Mouse (Mus musculus): ENCODE data around the gene St6galnac1.
A peak's percentile ranks its signal among the peaks of the same experiment; 100 is the strongest.

The St6galnac1 gene

DNA sequence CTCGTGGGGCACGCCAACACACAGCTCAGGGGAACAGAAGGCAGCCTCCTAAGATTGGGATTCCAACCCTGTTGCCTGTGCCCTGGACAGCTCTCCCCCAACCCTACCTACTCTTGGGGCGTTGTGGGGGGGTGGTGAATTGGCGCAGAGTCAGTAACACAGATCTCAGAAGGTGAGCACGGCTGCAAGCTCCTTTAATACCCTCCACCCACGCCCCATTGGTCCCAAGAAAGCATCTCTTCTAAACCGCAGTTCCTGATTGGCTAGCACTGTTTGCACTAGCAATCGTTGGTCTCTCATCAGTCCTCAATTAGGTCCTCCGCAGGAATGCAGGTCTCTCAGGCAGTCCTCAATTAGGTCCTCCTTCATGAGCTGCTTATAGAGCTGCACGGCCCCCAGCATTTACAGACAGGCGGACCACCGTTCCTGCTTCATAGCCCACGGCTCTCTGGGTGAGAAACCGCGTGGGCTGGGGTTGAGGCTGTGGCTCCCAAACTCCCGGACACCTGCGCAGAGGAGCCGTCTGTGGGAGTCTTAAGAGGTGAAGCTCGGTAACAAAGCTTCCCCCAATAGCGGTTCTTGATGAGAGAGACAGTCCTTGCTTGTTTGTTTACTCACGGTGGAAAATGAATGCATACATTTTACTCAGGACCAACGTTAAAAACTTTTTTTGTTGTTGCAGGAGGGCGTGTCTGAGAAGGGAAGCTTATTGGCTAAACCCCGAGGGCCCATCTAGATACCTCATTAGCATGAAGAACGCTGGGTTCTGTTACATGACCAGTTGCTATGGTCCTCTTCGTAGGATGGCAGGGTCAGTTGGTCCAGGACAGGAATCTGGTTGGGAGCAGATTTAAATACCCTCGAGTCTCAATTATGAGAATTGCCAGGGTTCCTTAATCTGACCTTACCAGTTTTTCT, 50.0 kb downstream of the St6galnac1 start:
- peak; percentile 25 for DNase-seq

GRCm38 (mm10) chr11:116723064-116723463, 52.2 kb downstream of the St6galnac1 start:
- DNase-seq, result no peak

- DNase-seq, result no peak
These were observed 53.6 kb downstream of the St6galnac1 start for GRCm38 (mm10) chr11:116721548-116722271.

DNA sequence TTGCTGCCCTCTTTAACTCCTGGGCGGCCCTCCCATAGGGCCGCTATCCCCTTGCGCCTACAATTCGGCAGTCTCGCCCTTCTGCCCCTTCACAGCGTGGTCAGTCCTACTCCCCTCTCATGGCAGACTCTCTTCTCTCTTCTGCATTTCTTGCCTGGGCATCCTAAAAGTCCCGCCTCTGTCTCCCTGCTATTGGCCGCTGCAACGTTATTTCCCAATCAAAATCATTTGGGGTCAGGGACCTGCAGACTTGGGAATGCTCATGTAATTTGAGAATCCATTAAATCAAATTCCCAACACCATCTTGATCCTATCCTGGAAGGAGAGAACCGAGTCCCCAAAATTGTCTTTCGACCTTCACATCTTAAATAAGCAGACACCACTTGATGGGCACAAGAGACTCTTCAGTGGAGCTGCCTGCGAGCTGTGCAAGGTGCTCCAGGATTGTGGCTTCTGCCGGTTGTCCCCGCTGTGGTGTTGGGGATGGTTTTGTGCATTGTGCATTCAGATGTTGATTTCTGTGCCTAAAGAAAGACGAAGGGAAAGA, 54.9 kb downstream of the St6galnac1 start:
- no peak for DNase-seq
